Mouse (Mus musculus) erythroid progenitor cell, adult 5-6 weeks (primary cell): Measurements from ENCODE around the gene Gm42957. TPM values are rescaled to one million over a fixed set of nuclear protein-coding genes. Genes with fewer than 3 reads are reported as not detected.

ENCODE experiments used
- ATAC-seq: replicated peaks from 2 replicates; pipeline ENCODE4 v1.8.0; 2016; ENCODE audit warnings: moderate number of reproducible peaks, mild to moderate bottlenecking, moderate TSS enrichment, inconsistent platforms; ENCODE audit not compliant: poor library complexity, low FRiP score, severe bottlenecking
- total RNA-seq, 2 experiments: library from RNA; stranded (forward) in 1 of 2; stranded (reverse) in 1 of 2; fragments of 150-400 nt in 1 of 2; fragments of 186-747, 209-891 nt in 1 of 2; gene quantifications; 2 replicates each; pipeline versions ENCODE4 v1.2.3 to v1.2.4; 2015 to 2017; ENCODE audit warnings: low replicate concordance in 2 of 2

The Gm42957 gene
- total RNA-seq, 2 experiments from 2014 or later = not detected

DNA sequence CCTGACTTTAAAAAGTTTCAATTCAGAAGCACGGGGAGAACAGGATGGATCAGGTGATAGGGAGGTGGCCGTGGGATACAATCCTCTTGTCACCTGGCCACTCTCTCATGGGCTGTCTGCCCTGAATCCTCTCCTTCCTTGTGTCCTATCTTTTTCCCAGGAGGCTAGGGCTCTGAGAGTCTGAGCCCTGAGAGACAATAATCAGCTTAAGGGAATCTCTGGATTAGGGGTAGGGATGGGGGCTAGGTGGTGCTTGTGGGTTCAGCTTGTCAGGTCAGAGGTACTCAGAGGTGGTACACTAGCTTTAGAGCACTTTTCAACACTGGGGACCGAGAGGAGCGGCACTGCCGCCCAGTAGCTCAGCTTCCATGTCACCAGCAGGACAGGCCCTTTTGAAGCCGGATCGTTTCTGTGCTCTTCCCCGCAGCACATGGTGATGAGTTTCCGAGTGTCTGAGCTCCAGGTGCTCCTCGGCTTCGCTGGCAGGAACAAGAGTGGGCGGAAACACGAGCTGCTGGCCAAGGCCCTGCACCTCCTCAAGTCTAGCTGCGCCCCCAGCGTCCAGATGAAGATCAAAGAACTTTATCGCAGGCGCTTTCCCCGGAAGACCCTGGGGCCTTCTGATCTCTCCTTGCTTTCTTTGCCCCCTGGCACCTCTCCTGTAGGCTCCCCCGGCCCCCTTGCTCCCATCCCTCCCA is 63.9 kb downstream of the Gm42957 start:
- ATAC-seq = no peak

- ATAC-seq = no peak
These were observed 65.1 kb downstream of the Gm42957 start for GRCm38 (mm10) chr3:96700376-96700775.

GRCm38 (mm10) chr3:96701003-96701402 is 65.7 kb downstream of the Gm42957 start:
- no peak for ATAC-seq

Other genes starting within 250 kb of the Gm42957 start
- not detected in 2 replicates for gene BC107364, start 183.2 kb upstream of the Gm42957 start, total RNA-seq (2015; ENCODE audit: low replicate concordance)
- not detected in 2 replicates for gene BC107364, start 183.2 kb upstream of the Gm42957 start, total RNA-seq (2017; ENCODE audit: low replicate concordance)
- gene Hfe2, start 110.3 kb upstream of the Gm42957 start, total RNA-seq (2015; ENCODE audit: low replicate concordance) = not detected in 2 replicates
- gene Hfe2, start 110.3 kb upstream of the Gm42957 start, total RNA-seq (2017; ENCODE audit: low replicate concordance) = not detected in 2 replicates
- 99.5 and 157 TPM in 2 replicates for gene Txnip, start 77.5 kb upstream of the Gm42957 start, total RNA-seq (2015; ENCODE audit: low replicate concordance)
- 59.8 and 70.0 TPM in 2 replicates for gene Txnip, start 77.5 kb upstream of the Gm42957 start, total RNA-seq (2017; ENCODE audit: low replicate concordance)
- gene Gm16253, start 58.5 kb upstream of the Gm42957 start, total RNA-seq (2015; ENCODE audit: low replicate concordance) = not detected in 2 replicates
- not detected in 2 replicates for gene Gm16253, start 58.5 kb upstream of the Gm42957 start, total RNA-seq (2017; ENCODE audit: low replicate concordance)
- gene Polr3gl, start 41.3 kb upstream of the Gm42957 start, total RNA-seq (2015; ENCODE audit: low replicate concordance) = 29.2 and 32.7 TPM in 2 replicates
- gene Polr3gl, start 41.3 kb upstream of the Gm42957 start, total RNA-seq (2017; ENCODE audit: low replicate concordance) = 20.9 and 63.7 TPM in 2 replicates
- gene Ankrd34a, start 38.8 kb upstream of the Gm42957 start, total RNA-seq (2015; ENCODE audit: low replicate concordance) = not detected in 2 replicates
- gene Ankrd34a, start 38.8 kb upstream of the Gm42957 start, total RNA-seq (2017; ENCODE audit: low replicate concordance) = not detected in 2 replicates
- not detected in 2 replicates for gene Lix1l, start 34.3 kb upstream of the Gm42957 start, total RNA-seq (2015; ENCODE audit: low replicate concordance)
- gene Lix1l, start 34.3 kb upstream of the Gm42957 start, total RNA-seq (2017; ENCODE audit: low replicate concordance) = 0.13 TPM in 1 of 2 replicates, not detected in the other
- 54.5 and 72.4 TPM in 2 replicates for gene Rbm8a, start 5.5 kb upstream of the Gm42957 start, total RNA-seq (2015; ENCODE audit: low replicate concordance)
- gene Rbm8a, start 5.5 kb upstream of the Gm42957 start, total RNA-seq (2017; ENCODE audit: low replicate concordance) = 18.3 and 36.5 TPM in 2 replicates
- 9.7 and 18.9 TPM in 2 replicates for gene Pex11b, start 98 bp upstream of the Gm42957 start, total RNA-seq (2015; ENCODE audit: low replicate concordance)
- 0.68 and 5.4 TPM in 2 replicates for gene Pex11b, start 98 bp upstream of the Gm42957 start, total RNA-seq (2017; ENCODE audit: low replicate concordance)
- 0.36 TPM in 1 of 2 replicates, not detected in the other for gene Itga10, start 10.1 kb downstream of the Gm42957 start, total RNA-seq (2015; ENCODE audit: low replicate concordance)
- not detected in 2 replicates for gene Itga10, start 10.1 kb downstream of the Gm42957 start, total RNA-seq (2017; ENCODE audit: low replicate concordance)
- gene Ankrd35, start 34.7 kb downstream of the Gm42957 start, total RNA-seq (2015; ENCODE audit: low replicate concordance) = not detected in 2 replicates
- gene Ankrd35, start 34.7 kb downstream of the Gm42957 start, total RNA-seq (2017; ENCODE audit: low replicate concordance) = not detected in 2 replicates
- 1.3 and 6.5 TPM in 2 replicates for gene Pias3, start 60.9 kb downstream of the Gm42957 start, total RNA-seq (2015; ENCODE audit: low replicate concordance)
- 2.1 TPM in 1 of 2 replicates, not detected in the other for gene Pias3, start 60.9 kb downstream of the Gm42957 start, total RNA-seq (2017; ENCODE audit: low replicate concordance)
- not detected in 2 replicates for gene Nudt17, start 73.1 kb downstream of the Gm42957 start, total RNA-seq (2015; ENCODE audit: low replicate concordance)
- 2.3 TPM in 1 of 2 replicates, not detected in the other for gene Nudt17, start 73.1 kb downstream of the Gm42957 start, total RNA-seq (2017; ENCODE audit: low replicate concordance)
- gene Polr3c, start 92.2 kb downstream of the Gm42957 start, total RNA-seq (2015; ENCODE audit: low replicate concordance) = 16.2 and 34.8 TPM in 2 replicates
- 21.6 and 27.7 TPM in 2 replicates for gene Polr3c, start 92.2 kb downstream of the Gm42957 start, total RNA-seq (2017; ENCODE audit: low replicate concordance)
- 28.5 and 45.3 TPM in 2 replicates for gene Rnf115, start 92.2 kb downstream of the Gm42957 start, total RNA-seq (2015; ENCODE audit: low replicate concordance)
- 32.7 and 35.9 TPM in 2 replicates for gene Rnf115, start 92.2 kb downstream of the Gm42957 start, total RNA-seq (2017; ENCODE audit: low replicate concordance)
- gene Pdzk1, start 193.8 kb downstream of the Gm42957 start, total RNA-seq (2015; ENCODE audit: low replicate concordance) = 1.8 and 4.6 TPM in 2 replicates
- gene Pdzk1, start 193.8 kb downstream of the Gm42957 start, total RNA-seq (2017; ENCODE audit: low replicate concordance) = 2.4 and 6.9 TPM in 2 replicates
- 1.8 TPM in 1 of 2 replicates, not detected in the other for gene Cd160, start 193.9 kb downstream of the Gm42957 start, total RNA-seq (2015; ENCODE audit: low replicate concordance)
- gene Cd160, start 193.9 kb downstream of the Gm42957 start, total RNA-seq (2017; ENCODE audit: low replicate concordance) = 0.26 TPM in 1 of 2 replicates, not detected in the other